Mouse (Mus musculus) kidney, adult 2 months (tissue): ENCODE results near the gene Nudt2.

Experiments
- CTCF ChIP-seq: fragments of 200-500 bp; conservative IDR thresholded peaks from 2 replicates; pipeline ENCODE4 v1.5.1; 2011; ENCODE audit warnings: low read depth, mild to moderate bottlenecking, control low read depth, low read length, moderate library complexity, mixed read lengths; ENCODE audit not compliant: insufficient read depth, insufficient read length
- POLR2A ChIP-seq: fragments of 200-500 bp; IDR thresholded peaks from one replicate; pipeline ENCODE4 v1.6.1; 2011; ENCODE audit warnings: low read depth, low read length, control low read depth

DNA sequence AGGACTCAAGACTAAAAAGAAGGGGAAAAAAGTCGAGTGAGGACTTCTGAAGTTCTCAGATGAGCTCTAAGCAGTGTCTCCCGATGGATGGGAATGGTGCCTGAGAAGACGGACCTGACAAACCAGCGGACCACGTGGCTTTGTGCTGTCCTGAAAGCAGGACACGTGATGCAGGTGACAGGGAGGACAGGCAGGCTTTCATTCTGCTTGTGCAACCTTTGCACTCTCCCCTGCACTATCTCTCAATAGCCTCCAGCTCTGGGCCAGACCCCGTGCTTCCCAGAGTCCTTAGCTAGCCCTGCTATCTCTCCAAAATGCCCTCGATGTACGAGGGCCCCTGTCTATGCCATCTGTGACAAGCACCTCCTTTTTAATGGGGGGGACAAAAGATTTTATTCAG lies 59.9 kb downstream of the Nudt2 start:
- TF ChIP-seq POLR2A: no peak
- no peak for TF ChIP-seq CTCF
